In the genomic region with DNA sequence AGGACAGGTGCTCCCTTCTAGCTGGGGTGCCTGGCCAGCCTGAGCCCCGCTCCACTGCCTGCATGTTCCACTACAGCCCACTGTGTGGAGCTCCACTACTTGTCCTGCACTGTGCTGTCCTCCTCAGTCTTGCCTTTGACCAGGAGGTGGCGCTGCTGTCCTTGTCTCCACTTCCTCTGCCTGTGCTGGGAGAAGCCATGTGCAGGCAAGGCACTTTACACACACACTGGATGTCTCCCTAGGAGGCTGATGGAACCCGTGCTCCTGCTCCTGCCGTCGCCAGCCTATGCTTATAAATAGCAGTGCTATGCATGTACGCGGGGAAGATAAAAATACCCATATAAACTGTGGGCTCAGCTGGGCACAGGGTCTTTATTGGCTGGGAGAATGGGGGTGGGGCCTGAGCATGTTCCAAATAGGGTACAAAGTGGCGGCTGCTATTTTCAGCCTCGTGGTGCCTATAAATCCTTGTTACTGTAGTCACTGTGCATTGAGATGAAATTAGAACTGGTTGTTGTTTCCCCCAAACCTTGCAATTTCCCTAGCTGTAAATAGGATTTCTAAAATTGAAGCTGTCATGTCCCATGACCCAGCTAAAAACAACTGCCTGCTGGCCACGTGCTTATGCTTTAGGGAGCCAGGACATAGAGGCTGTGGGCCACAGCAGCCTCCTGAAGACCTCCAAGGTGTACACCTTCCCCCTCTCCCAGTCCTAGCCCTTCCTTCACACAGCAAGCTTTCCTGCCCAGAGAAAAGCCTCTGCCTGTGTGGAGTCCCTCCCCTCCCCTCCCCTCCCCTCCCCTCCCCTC, we compare ENCODE assay signal across 8 mouse cellular contexts. TPM values are rescaled to one million over a fixed set of nuclear protein-coding genes. Genes with fewer than 3 reads are reported as not detected.
DNase-seq lines count a peak whose midpoint lies in the region; ATAC-seq and TF ChIP-seq lines count a peak whose summit lies in the region.

No protein-coding gene starts in this region.

- DNase-seq in c-Kit-positive CD71-positive TER-119-positive erythroid progenitor cells, embryonic 14.5 days (ENCODE audit: low spot score), result peak; percentile 83
- peak; percentile 98 to 99 for DNase-seq in heart, postnatal 10 days
- peak; percentile 97 to 98 for DNase-seq in kidney, postnatal 4 days
- DNase-seq in neural tube, embryonic 11.5 days (ENCODE audit: low spot score), result peak; percentile 94

- peak overlapping the region; percentile 20; the same call in 1 of the 2 replicates for H3K4me2 ChIP-seq in forebrain, embryonic 13.5 days
- H3K4me2 ChIP-seq in liver, embryonic 15.5 days, result no peak overlapping the region
- no peak overlapping the region for H3K4me2 ChIP-seq in neural tube, embryonic 11.5 days (ENCODE audit: low read depth)
- no peak overlapping the region for H3K4me2 ChIP-seq in stomach, embryonic 16.5 days (ENCODE audit: low read depth, low read length)

- H3K36me3 ChIP-seq in E14TG2a.4 (ENCODE audit: insufficient read depth, low read length), result peaks cover 94% of the 10 kb centered on the region
- peaks cover 89% of the 10 kb centered on the region for H3K36me3 ChIP-seq in forebrain, embryonic 13.5 days (ENCODE audit: poor library complexity, severe bottlenecking)
- H3K36me3 ChIP-seq in liver, embryonic 15.5 days (replicated peaks), result peaks cover 55% of the 10 kb centered on the region
- peaks cover 16% of the 10 kb centered on the region for H3K36me3 ChIP-seq in neural tube, embryonic 11.5 days (ENCODE audit: control insufficient read depth, insufficient read depth, low read length)
- peaks cover 24% of the 10 kb centered on the region for H3K36me3 ChIP-seq in stomach, embryonic 16.5 days (ENCODE audit: control insufficient read depth, insufficient read depth, low read length)

- H3K4me1 ChIP-seq in E14TG2a.4 (replicated peaks; ENCODE audit: low read depth, low read length), result peaks cover 34% of the 10 kb centered on the region
- H3K4me1 ChIP-seq in forebrain, embryonic 13.5 days, result peaks cover 13% of the 10 kb centered on the region
- H3K4me1 ChIP-seq in liver, embryonic 15.5 days (replicated peaks), result peaks cover 5% of the 10 kb centered on the region; the same call in 1 of the 2 replicates
- no peaks in the 10 kb centered on the region for H3K4me1 ChIP-seq in neural tube, embryonic 11.5 days (ENCODE audit: control insufficient read depth, insufficient read depth, low read length)
- H3K4me1 ChIP-seq in stomach, embryonic 16.5 days (ENCODE audit: control insufficient read depth, insufficient read depth, low read length), result peaks cover 10% of the 10 kb centered on the region; the same call in 1 of the 2 replicates

- H3K27ac ChIP-seq in forebrain, embryonic 13.5 days, result no peak overlapping the region
- H3K27ac ChIP-seq in liver, embryonic 15.5 days (replicated peaks), result no peak overlapping the region
- peak overlapping the region; percentile 39; the same call in 1 of the 2 replicates for H3K27ac ChIP-seq in neural tube, embryonic 11.5 days (ENCODE audit: low read depth, low read length)
- peak overlapping the region; percentile 55 for H3K27ac ChIP-seq in stomach, embryonic 16.5 days (ENCODE audit: low read length)

- TF ChIP-seq CTCF in E14TG2a.4 (conservative IDR thresholded peaks at IDR 0.05; ENCODE audit: low read length), result peak; percentile 86

- no peaks in the 10 kb centered on the region for H3K9me3 ChIP-seq in E14TG2a.4 (ENCODE audit: low read length)
- H3K9me3 ChIP-seq in forebrain, embryonic 13.5 days (replicated peaks), result no peaks in the 10 kb centered on the region
- H3K9me3 ChIP-seq in liver, embryonic 15.5 days (replicated peaks), result no peaks in the 10 kb centered on the region
- no peaks in the 10 kb centered on the region for H3K9me3 ChIP-seq in neural tube, embryonic 11.5 days (ENCODE audit: control insufficient read depth, low read length)
- no peaks in the 10 kb centered on the region for H3K9me3 ChIP-seq in stomach, embryonic 16.5 days (replicated peaks; ENCODE audit: control insufficient read depth, low read length)

- H3K9ac ChIP-seq in forebrain, embryonic 13.5 days, result 0 out of 2 replicates have a peak overlapping the region, but pooled peaks have one; percentile 45
- no peak overlapping the region for H3K9ac ChIP-seq in liver, embryonic 15.5 days
- H3K9ac ChIP-seq in neural tube, embryonic 11.5 days (ENCODE audit: low read length), result no peak overlapping the region
- peak overlapping the region; percentile 35; the same call in 1 of the 2 replicates for H3K9ac ChIP-seq in stomach, embryonic 16.5 days (ENCODE audit: low read length)

- intact Hi-C loops in heart, postnatal 10 days (cut with DNase I), result loop anchor here (1.0 to 5.0 kb wide), 3 partner anchors 134 to 364 kb away; partner anchors contain the start of gene Dmc1

- ATAC-seq in forebrain, embryonic 13.5 days, result peak; percentile 99
- ATAC-seq in liver, embryonic 15.5 days (ENCODE audit: insufficient read depth), result peak; percentile 83
- ATAC-seq in neural tube, embryonic 11.5 days (ENCODE audit: insufficient read depth, low FRiP score, low TSS enrichment), result peak; percentile 95
- ATAC-seq in stomach, embryonic 16.5 days (ENCODE audit: insufficient read depth, low FRiP score), result peak; percentile 96

- 21% methylated on average over 10 of the region's 10 CpGs for WGBS in forebrain, embryonic 13.5 days
- WGBS in liver, embryonic 15.5 days (ENCODE audit: insufficient replicate concordance), result 10% methylated on average over 10 of the region's 10 CpGs
- WGBS in neural tube, embryonic 11.5 days, result 25% methylated on average over 10 of the region's 10 CpGs
- WGBS in stomach, embryonic 16.5 days, result 21% methylated on average over 10 of the region's 10 CpGs

- 0 out of 2 replicates have a peak overlapping the region, but pooled peaks have one; percentile 13 for H3K4me3 ChIP-seq in E14TG2a.4 (replicated peaks; ENCODE audit: low read length)
- no peak overlapping the region for H3K4me3 ChIP-seq in forebrain, embryonic 13.5 days
- no peak overlapping the region for H3K4me3 ChIP-seq in liver, embryonic 15.5 days (replicated peaks)
- H3K4me3 ChIP-seq in neural tube, embryonic 11.5 days (ENCODE audit: low read depth, low read length), result no peak overlapping the region
- no peak overlapping the region for H3K4me3 ChIP-seq in stomach, embryonic 16.5 days (replicated peaks; ENCODE audit: low read length)

- H3K27me3 ChIP-seq in E14TG2a.4 (ENCODE audit: insufficient read depth, low read length), result no peaks in the 10 kb centered on the region
- no peaks in the 10 kb centered on the region for H3K27me3 ChIP-seq in forebrain, embryonic 13.5 days
- no peaks in the 10 kb centered on the region for H3K27me3 ChIP-seq in liver, embryonic 15.5 days
- no peaks in the 10 kb centered on the region for H3K27me3 ChIP-seq in neural tube, embryonic 11.5 days (ENCODE audit: control insufficient read depth, insufficient read depth, low read length)
- no peaks in the 10 kb centered on the region for H3K27me3 ChIP-seq in stomach, embryonic 16.5 days (ENCODE audit: control insufficient read depth, insufficient read depth, low read length)

RNA-seq across cellular contexts. Expression of gene Slc16a8, which starts 11.1 kb away (rescaled TPM):
- 0.09 and 0.39 TPM in 2 replicates for polyA plus RNA-seq in forebrain, embryonic 13.5 days (2015; fragmentation: Nextera tagmentation; extraction: Ambion mirVana)
- total RNA-seq in heart, postnatal 10 days (2021), result under 1 TPM; 0.15 to 0.24 TPM
- polyA plus RNA-seq in liver, embryonic 15.5 days (2015; fragmentation: Nextera tagmentation; extraction: Ambion mirVana), result not detected in 2 replicates
- not detected in 2 replicates for polyA plus RNA-seq in neural tube, embryonic 11.5 days (2014; fragmentation: Nextera tagmentation; extraction: Ambion mirVana)
- 0.15 TPM in 1 of 2 replicates, not detected in the other for polyA plus RNA-seq in stomach, embryonic 16.5 days (2015; fragmentation: Nextera tagmentation; extraction: Ambion mirVana)

RNA-seq across cellular contexts. Expression of gene Gm49486, which starts 14.2 kb away (rescaled TPM):
- polyA plus RNA-seq in forebrain, embryonic 13.5 days (2015; fragmentation: Nextera tagmentation; extraction: Ambion mirVana), result 0.96 and 1.3 TPM in 2 replicates
- total RNA-seq in heart, postnatal 10 days (2021), result 1 to 10 TPM; 1.0 to 1.1 TPM
- polyA plus RNA-seq in liver, embryonic 15.5 days (2015; fragmentation: Nextera tagmentation; extraction: Ambion mirVana), result not detected in 2 replicates
- polyA plus RNA-seq in neural tube, embryonic 11.5 days (2014; fragmentation: Nextera tagmentation; extraction: Ambion mirVana), result 0.38 and 0.49 TPM in 2 replicates
- polyA plus RNA-seq in stomach, embryonic 16.5 days (2015; fragmentation: Nextera tagmentation; extraction: Ambion mirVana), result 0.23 and 0.55 TPM in 2 replicates

RNA-seq across cellular contexts. Expression of gene Pick1, which starts 14.5 kb away (rescaled TPM):
- 68.1 and 74.3 TPM in 2 replicates for polyA plus RNA-seq in forebrain, embryonic 13.5 days (2015; fragmentation: Nextera tagmentation; extraction: Ambion mirVana)
- total RNA-seq in heart, postnatal 10 days (2021), result 10 to 100 TPM; 25.1 to 25.8 TPM
- polyA plus RNA-seq in liver, embryonic 15.5 days (2015; fragmentation: Nextera tagmentation; extraction: Ambion mirVana), result 12.2 and 13.1 TPM in 2 replicates
- 27.3 and 28.8 TPM in 2 replicates for polyA plus RNA-seq in neural tube, embryonic 11.5 days (2014; fragmentation: Nextera tagmentation; extraction: Ambion mirVana)
- polyA plus RNA-seq in stomach, embryonic 16.5 days (2015; fragmentation: Nextera tagmentation; extraction: Ambion mirVana), result 55.0 and 58.7 TPM in 2 replicates

RNA-seq across cellular contexts. Expression of gene Baiap2l2, which starts 41.9 kb away (rescaled TPM):
- 0.63 and 2.1 TPM in 2 replicates for polyA plus RNA-seq in forebrain, embryonic 13.5 days (2015; fragmentation: Nextera tagmentation; extraction: Ambion mirVana)
- total RNA-seq in heart, postnatal 10 days (2021), result under 1 TPM in 1 of 2 experiments, not detected in 1; 0.62 TPM
- polyA plus RNA-seq in liver, embryonic 15.5 days (2015; fragmentation: Nextera tagmentation; extraction: Ambion mirVana), result 2.4 and 2.7 TPM in 2 replicates
- polyA plus RNA-seq in neural tube, embryonic 11.5 days (2014; fragmentation: Nextera tagmentation; extraction: Ambion mirVana), result 1.9 and 2.3 TPM in 2 replicates
- polyA plus RNA-seq in stomach, embryonic 16.5 days (2015; fragmentation: Nextera tagmentation; extraction: Ambion mirVana), result 7.1 and 7.3 TPM in 2 replicates

Comparison
In these comparisons a context has a peak if more than half of its experiments do, and no peak if none do; other contexts are left out.
1. H3K27ac ChIP-seq: peak in neural tube, embryonic 11.5 days (single experiment) and stomach, embryonic 16.5 days (single experiment); none in forebrain, embryonic 13.5 days (single experiment) and liver, embryonic 15.5 days (single experiment).
2. H3K9ac ChIP-seq: peak in forebrain, embryonic 13.5 days (single experiment) and stomach, embryonic 16.5 days (single experiment); none in liver, embryonic 15.5 days (single experiment) and neural tube, embryonic 11.5 days (single experiment).
3. Peak in every context shown above with its lines, with median percentiles within 50 percentile points of each other: DNase-seq and ATAC-seq.